Mouse (Mus musculus) neural tube, embryonic 13.5 days (tissue): ENCODE data around the gene Pheta1. TPM values are rescaled to one million over a fixed set of nuclear protein-coding genes. Genes with fewer than 3 reads are reported as not detected.

ENCODE experiments used
- ATAC-seq: fragments of 200-750 bp; cut with Nextera tagmentation; 2 replicates; pipeline ENCODE4 v1.8.0; 2017; ENCODE audit warnings: low read depth, mild to moderate bottlenecking, moderate TSS enrichment, moderate library complexity
- H3K27ac ChIP-seq: fragments of 300-500 bp; sonication (generic); replicated peaks from 2 replicates; pipeline ENCODE4 v1.5.1; 2015; ENCODE audit warnings: moderate library complexity, mild to moderate bottlenecking, inconsistent platforms
- H3K27me3 ChIP-seq: fragments of 300-500 bp; sonication (generic); 2 replicates; pipeline ENCODE4 v1.6.1; 2015; ENCODE audit warnings: mild to moderate bottlenecking, inconsistent platforms
- H3K36me3 ChIP-seq: fragments of 300-500 bp; sonication (generic); 2 replicates; pipeline ENCODE4 v1.6.1; 2015; ENCODE audit warnings: mild to moderate bottlenecking, inconsistent platforms
- H3K4me1 ChIP-seq: fragments of 300-500 bp; sonication (generic); replicated peaks from 2 replicates; pipeline ENCODE4 v1.6.1; 2015; ENCODE audit warnings: inconsistent platforms
- H3K4me2 ChIP-seq: fragments of 300-500 bp; sonication (generic); 2 replicates; pipeline ENCODE4 v1.6.1; 2015; ENCODE audit warnings: inconsistent platforms, mild to moderate bottlenecking, moderate library complexity
- H3K4me3 ChIP-seq: fragments of 300-500 bp; sonication (generic); 2 replicates; pipeline ENCODE4 v1.5.1; 2015; ENCODE audit warnings: mild to moderate bottlenecking, inconsistent platforms
- H3K9ac ChIP-seq: fragments of 300-500 bp; sonication (generic); 2 replicates; pipeline ENCODE4 v1.6.1; 2015; ENCODE audit warnings: moderate library complexity, mild to moderate bottlenecking, inconsistent platforms
- H3K9me3 ChIP-seq: fragments of 300-500 bp; sonication (generic); 2 replicates; pipeline ENCODE4 v1.6.1; 2016; ENCODE audit warnings: inconsistent platforms
- WGBS: fragments of 180-500 bp; shearing (Covaris S2); methylation state at CpG from one replicate; pipeline ENCODE4 v1.1.7; 2015; 5-methylcytosine and 5-hydroxymethylcytosine counted together
- polyA plus RNA-seq: library from polyadenylated mRNA; unstranded; fragments of >200 nt; fragmentation: Nextera tagmentation; extraction: Ambion mirVana; gene quantifications from 2 replicates; pipeline ENCODE4 v1.2.1, GENCODE M21; 2015

Gene Pheta1
- polyA plus RNA-seq, 1 experiment from 2014 or later: 41.5 TPM

GRCm38 (mm10) chr5:121827876-121828275 is 20.9 kb upstream of the Pheta1 start:
- H3K9me3 ChIP-seq: no peaks in the 10 kb centered on the region
- WGBS: 72% methylated on average over 4 of the region's 4 CpGs
- H3K27ac ChIP-seq: no peak overlapping the region
- no peak overlapping the region for H3K9ac ChIP-seq
- 0 out of 2 replicates have a peak, but pooled peaks cover 3% of the 10 kb centered on the region for H3K36me3 ChIP-seq
- H3K4me2 ChIP-seq: peak overlapping the region; percentile 83
- H3K4me1 ChIP-seq: peaks cover 41% of the 10 kb centered on the region
- no peak overlapping the region for H3K4me3 ChIP-seq
- H3K27me3 ChIP-seq: peaks cover 30% of the 10 kb centered on the region
- ATAC-seq: no peak

- 4% methylated on average over 81 of the region's 82 CpGs for WGBS
- Histone ChIP-seq H3K4me3 (peak overlapping the region; percentile 44), H3K27ac (peak overlapping the region; percentile 18; the same call in 1 of the 2 replicates), H3K9ac (peak overlapping the region; percentile 69), H3K9me3 (no peaks in the 10 kb centered on the region), H3K4me1 (peaks cover 45% of the 10 kb centered on the region), H3K36me3 (0 out of 2 replicates have a peak, but pooled peaks cover 3% of the 10 kb centered on the region), H3K4me2 (peak overlapping the region; percentile 83), H3K27me3 (peaks cover 30% of the 10 kb centered on the region)
- peak; percentile 54 for ATAC-seq
Measured at GRCm38 (mm10) chr5:121828491-121829432, 20.0 kb upstream of the Pheta1 start.

GRCm38 (mm10) chr5:121831002-121831601 is 17.7 kb upstream of the Pheta1 start:
- WGBS: 86% methylated on average over 6 of the region's 6 CpGs
- no peak overlapping the region for H3K9ac ChIP-seq
- H3K27ac ChIP-seq: no peak overlapping the region
- ATAC-seq: no peak
- H3K4me1 ChIP-seq: peaks cover 63% of the 10 kb centered on the region
- H3K36me3 ChIP-seq: 0 out of 2 replicates have a peak, but pooled peaks cover 3% of the 10 kb centered on the region
- H3K9me3 ChIP-seq: no peaks in the 10 kb centered on the region
- H3K4me2 ChIP-seq: no peak overlapping the region
- H3K27me3 ChIP-seq: peaks cover 41% of the 10 kb centered on the region
- no peak overlapping the region for H3K4me3 ChIP-seq

GRCm38 (mm10) chr5:121832376-121833155 is 16.2 kb upstream of the Pheta1 start:
- Histone ChIP-seq H3K36me3 (no peaks in the 10 kb centered on the region), H3K4me2 (no peak overlapping the region), H3K9ac (no peak overlapping the region), H3K4me3 (no peak overlapping the region), H3K4me1 (peaks cover 71% of the 10 kb centered on the region), H3K27me3 (peaks cover 42% of the 10 kb centered on the region), H3K9me3 (no peaks in the 10 kb centered on the region), H3K27ac (no peak overlapping the region)
- no peak for ATAC-seq
- WGBS: 80% methylated on average over 6 of the region's 6 CpGs

GRCm38 (mm10) chr5:121833159-121833558 is 15.6 kb upstream of the Pheta1 start:
- no peaks in the 10 kb centered on the region for H3K36me3 ChIP-seq
- peaks cover 47% of the 10 kb centered on the region for H3K27me3 ChIP-seq
- no peak overlapping the region for H3K27ac ChIP-seq
- WGBS: 91% methylated on average over 2 of the region's 2 CpGs
- peak overlapping the region; percentile 3; the same call in 1 of the 2 replicates for H3K9ac ChIP-seq
- 0 out of 2 replicates have a peak overlapping the region, but pooled peaks have one; percentile 92 for H3K4me2 ChIP-seq
- H3K9me3 ChIP-seq: no peaks in the 10 kb centered on the region
- no peak for ATAC-seq
- H3K4me1 ChIP-seq: peaks cover 71% of the 10 kb centered on the region
- no peak overlapping the region for H3K4me3 ChIP-seq

GRCm38 (mm10) chr5:121833572-121834240 is 15.1 kb upstream of the Pheta1 start:
- WGBS: 49% methylated on average over 10 of the region's 10 CpGs
- no peak for ATAC-seq
- Histone ChIP-seq H3K9me3 (no peaks in the 10 kb centered on the region), H3K36me3 (no peaks in the 10 kb centered on the region), H3K4me2 (peak overlapping the region; percentile 92), H3K9ac (peak overlapping the region; percentile 3; the same call in 1 of the 2 replicates), H3K4me1 (peaks cover 71% of the 10 kb centered on the region), H3K27me3 (peaks cover 50% of the 10 kb centered on the region), H3K4me3 (0 out of 2 replicates have a peak overlapping the region, but pooled peaks have one; percentile 2), H3K27ac (no peak overlapping the region)

GRCm38 (mm10) chr5:121834241-121834606 is 14.6 kb upstream of the Pheta1 start:
- ATAC-seq: no peak
- H3K27ac ChIP-seq: no peak overlapping the region
- no peaks in the 10 kb centered on the region for H3K36me3 ChIP-seq
- WGBS: 75% methylated on average over 7 of the region's 7 CpGs
- H3K4me3 ChIP-seq: 0 out of 2 replicates have a peak overlapping the region, but pooled peaks have one; percentile 2
- peak overlapping the region; percentile 92 for H3K4me2 ChIP-seq
- peaks cover 71% of the 10 kb centered on the region for H3K4me1 ChIP-seq
- peaks cover 55% of the 10 kb centered on the region for H3K27me3 ChIP-seq
- no peaks in the 10 kb centered on the region for H3K9me3 ChIP-seq
- H3K9ac ChIP-seq: no peak overlapping the region

- Histone ChIP-seq H3K36me3 (no peaks in the 10 kb centered on the region), H3K27ac (no peak overlapping the region), H3K9ac (peak overlapping the region; percentile 81), H3K4me3 (peak overlapping the region; percentile 70), H3K4me2 (peak overlapping the region; percentile 92), H3K9me3 (no peaks in the 10 kb centered on the region), H3K4me1 (peaks cover 63% of the 10 kb centered on the region), H3K27me3 (peaks cover 54% of the 10 kb centered on the region)
- ATAC-seq: no peak
- 33% methylated on average over 12 of the region's 12 CpGs for WGBS
Measured at GRCm38 (mm10) chr5:121834991-121835747, 13.6 kb upstream of the Pheta1 start.

GRCm38 (mm10) chr5:121835949-121836691 is 12.7 kb upstream of the Pheta1 start:
- peak; percentile 13 for ATAC-seq
- H3K27ac ChIP-seq: peak overlapping the region; percentile 62
- H3K9ac ChIP-seq: peak overlapping the region; percentile 81
- WGBS: under 1% methylated on average over 51 of the region's 51 CpGs
- H3K4me2 ChIP-seq: peak overlapping the region; percentile 92
- H3K4me3 ChIP-seq: peak overlapping the region; percentile 70
- no peaks in the 10 kb centered on the region for H3K36me3 ChIP-seq
- peaks cover 63% of the 10 kb centered on the region for H3K4me1 ChIP-seq
- H3K27me3 ChIP-seq: peaks cover 52% of the 10 kb centered on the region
- H3K9me3 ChIP-seq: no peaks in the 10 kb centered on the region

- peak; percentile 68 for ATAC-seq
- peak overlapping the region; percentile 62 for H3K27ac ChIP-seq
- WGBS: under 1% methylated on average over 71 of the region's 77 CpGs
- H3K9me3 ChIP-seq: no peaks in the 10 kb centered on the region
- peak overlapping the region; percentile 92 for H3K4me2 ChIP-seq
- H3K9ac ChIP-seq: peak overlapping the region; percentile 81
- peaks cover 63% of the 10 kb centered on the region for H3K4me1 ChIP-seq
- peak overlapping the region; percentile 70 for H3K4me3 ChIP-seq
- no peaks in the 10 kb centered on the region for H3K36me3 ChIP-seq
- peaks cover 56% of the 10 kb centered on the region for H3K27me3 ChIP-seq
Measured at GRCm38 (mm10) chr5:121836692-121837415, 11.9 kb upstream of the Pheta1 start.
